Mouse (Mus musculus) forebrain, postnatal 0 days (tissue): ENCODE measurements around the gene Fblim1. TPM values are rescaled to one million over a fixed set of nuclear protein-coding genes. Genes with fewer than 3 reads are reported as not detected.
A peak's percentile ranks its signal among the peaks of the same experiment; 100 is the strongest.

ENCODE experiments used
- ATAC-seq: fragments of 200-750 bp; cut with Nextera tagmentation; 2 replicates; pipeline ENCODE4 v1.8.0; 2017; ENCODE audit warnings: mild to moderate bottlenecking, moderate library complexity
- DNase-seq: peaks from one replicate; pipeline ENCODE4 v3.0.0-alpha.2; 2015
- H3K27ac ChIP-seq: fragments of 300-500 bp; sonication (generic); 2 replicates; pipeline ENCODE4 v1.5.1; 2014; ENCODE audit warnings: low read depth, mild to moderate bottlenecking, antibody characterized with exemption, low read length, moderate library complexity, mixed read lengths
- H3K27me3 ChIP-seq: fragments of 300-500 bp; sonication (generic); 2 replicates; pipeline ENCODE4 v1.6.1; 2014; ENCODE audit warnings: mild to moderate bottlenecking, low read length, mixed read lengths; ENCODE audit not compliant: insufficient read depth
- H3K36me3 ChIP-seq: fragments of 300-500 bp; sonication (generic); 2 replicates; pipeline ENCODE4 v1.6.1; 2014; ENCODE audit warnings: mild to moderate bottlenecking, moderate library complexity; ENCODE audit not compliant: insufficient read depth
- H3K4me1 ChIP-seq: fragments of 300-500 bp; sonication (generic); 2 replicates; pipeline ENCODE4 v1.6.1; 2014; ENCODE audit warnings: antibody characterized with exemption; ENCODE audit not compliant: insufficient read depth
- H3K4me2 ChIP-seq: fragments of 300-500 bp; sonication (generic); 2 replicates; pipeline ENCODE4 v1.6.1; 2014; ENCODE audit warnings: low read depth, mild to moderate bottlenecking, moderate library complexity
- H3K4me3 ChIP-seq: fragments of 300-500 bp; sonication (generic); 2 replicates; pipeline ENCODE4 v1.5.1; 2014; ENCODE audit warnings: low read depth, low read length, mixed read lengths
- H3K9ac ChIP-seq: fragments of 300-500 bp; sonication (generic); 2 replicates; pipeline ENCODE4 v1.6.1; 2014; ENCODE audit warnings: mild to moderate bottlenecking
- H3K9me3 ChIP-seq: fragments of 300-500 bp; sonication (generic); 2 replicates; pipeline ENCODE4 v1.6.1; 2016; ENCODE audit warnings: low read length
- CTCF ChIP-seq: sonication (generic); IDR thresholded peaks from 2 replicates; pipeline ENCODE4 v1.5.1; 2016; ENCODE audit warnings: antibody characterized with exemption, control low read depth, low read depth
- WGBS: fragments of 180-500 bp; shearing (Covaris S2); extraction: QIAGEN DNeasy Blood & Tissue Kit; methylation state at CpG from one replicate; pipeline ENCODE4 v1.1.7; 2014; 5-methylcytosine and 5-hydroxymethylcytosine counted together
- polyA plus RNA-seq: library from polyadenylated mRNA; unstranded; fragments of >200 nt; fragmentation: Nextera tagmentation; extraction: Ambion mirVana; gene quantifications from 2 replicates; pipeline ENCODE4 v1.2.1, GENCODE M21; 2015
- total RNA-seq: library from RNA; depleted of rRNA; stranded (reverse); fragments of >200 nt; gene quantifications from 2 replicates; pipeline ENCODE4 v1.2.3, GENCODE M21; 2014; rRNA removed

Fblim1 gene
- total RNA-seq (20.8 and 22.3 TPM in 2 replicates), polyA plus RNA-seq (24.9 and 26.1 TPM in 2 replicates)

DNA sequence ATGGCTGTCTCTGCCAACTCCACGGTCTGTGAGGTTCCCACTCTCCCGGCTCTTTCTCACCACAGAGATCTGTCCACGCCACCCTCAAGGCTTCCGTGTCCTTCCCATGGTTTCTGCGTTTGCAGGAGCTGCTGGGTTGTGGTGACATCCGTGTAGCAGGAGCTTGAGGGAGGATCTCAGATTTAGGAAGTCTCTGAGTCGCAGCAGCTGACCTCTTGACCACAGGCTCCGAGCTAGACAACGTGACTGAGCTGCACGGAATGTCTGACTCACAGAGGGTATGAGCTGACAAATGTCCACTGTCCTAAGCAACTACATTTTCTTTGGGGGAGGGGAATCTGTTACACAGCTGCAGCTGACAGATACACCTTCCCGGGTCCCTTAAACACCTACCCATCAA is at the start of gene Fblim1:
TSS of gene Fblim1 (minus strand) at position 236 of the 400 bp plus-strand sequence.
- H3K4me1 ChIP-seq: no peaks in the 10 kb centered on the region
- ATAC-seq: no peak
- no peaks in the 10 kb centered on the region for H3K27me3 ChIP-seq
- H3K4me3 ChIP-seq: no peak within 1 kb of the TSS
- H3K9ac ChIP-seq: no peak within 1 kb of the TSS
- H3K36me3 ChIP-seq: no peaks in the 10 kb centered on the region
- no peak for TF ChIP-seq CTCF
- no peak within 1 kb of the TSS for H3K27ac ChIP-seq
- DNase-seq: no peak
- no peaks in the 10 kb centered on the region for H3K9me3 ChIP-seq
- WGBS: 88% methylated on average over 11 of the region's 11 CpGs
- no peak within 1 kb of the TSS for H3K4me2 ChIP-seq

DNA sequence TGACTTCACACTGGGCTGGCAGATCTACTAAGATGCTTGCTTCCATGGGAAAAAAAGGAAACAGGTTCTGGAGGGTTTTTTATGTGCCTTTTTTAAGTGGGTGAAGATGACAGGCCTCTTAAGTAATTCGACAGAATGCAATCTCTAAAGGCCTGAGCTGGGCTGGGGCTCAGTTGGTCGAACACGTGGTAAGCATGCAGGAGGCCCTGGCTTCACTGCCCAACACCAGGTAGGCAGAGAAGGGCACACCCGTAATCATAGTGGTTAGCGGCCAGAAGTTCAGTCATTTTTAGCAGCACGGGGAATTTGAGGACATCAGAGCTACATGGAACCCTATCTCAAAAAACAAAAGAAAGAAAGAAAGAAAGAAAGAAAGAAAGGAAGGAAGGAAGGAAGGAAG is 48.6 kb upstream of the Fblim1 start:
- Histone ChIP-seq H3K4me1 (no peaks in the 10 kb centered on the region), H3K27ac (0 out of 2 replicates have a peak overlapping the region, but pooled peaks have one; percentile 0)
- 93% methylated on average over 6 of the region's 6 CpGs for WGBS

DNA sequence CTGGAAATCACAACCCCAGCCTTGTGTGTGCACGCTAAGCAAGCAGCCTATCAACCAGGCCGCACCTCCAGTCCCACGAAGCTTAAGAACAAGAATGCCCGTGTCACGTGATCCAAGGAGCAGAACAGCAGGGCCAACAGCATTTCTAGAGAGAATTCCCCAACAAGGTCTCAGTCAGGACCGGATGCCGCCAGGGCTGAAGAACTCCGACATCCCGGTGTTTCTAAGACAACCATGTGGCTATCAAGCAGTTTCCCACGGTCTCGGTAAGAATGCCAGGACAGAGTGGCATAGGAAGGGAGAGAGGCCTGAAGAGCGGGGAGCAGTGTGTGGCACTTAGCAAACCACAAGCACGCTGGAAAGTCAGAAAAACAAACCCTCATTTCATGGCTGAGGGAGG is 47.9 kb upstream of the Fblim1 start:
- no peak overlapping the region for H3K27ac ChIP-seq
- H3K4me2 ChIP-seq: no peak overlapping the region
- TF ChIP-seq CTCF: no peak
- WGBS: 91% methylated on average over 13 of the region's 13 CpGs
- ATAC-seq (peak; percentile 43), DNase-seq (peak; percentile 13)
- no peaks in the 10 kb centered on the region for H3K27me3 ChIP-seq
- H3K4me1 ChIP-seq: no peaks in the 10 kb centered on the region
- no peak overlapping the region for H3K9ac ChIP-seq
- H3K36me3 ChIP-seq: peaks cover 18% of the 10 kb centered on the region
- H3K9me3 ChIP-seq: no peaks in the 10 kb centered on the region
- no peak overlapping the region for H3K4me3 ChIP-seq

More for the DNA sequence above, 48.6 kb upstream of the Fblim1 start:
- no peak for ATAC-seq
- DNase-seq: no peak
- Histone ChIP-seq H3K27me3 (no peaks in the 10 kb centered on the region), H3K9ac (no peak overlapping the region), H3K4me3 (no peak overlapping the region), H3K36me3 (peaks cover 18% of the 10 kb centered on the region), H3K4me2 (no peak overlapping the region), H3K9me3 (no peaks in the 10 kb centered on the region)
- no peak for TF ChIP-seq CTCF

DNA sequence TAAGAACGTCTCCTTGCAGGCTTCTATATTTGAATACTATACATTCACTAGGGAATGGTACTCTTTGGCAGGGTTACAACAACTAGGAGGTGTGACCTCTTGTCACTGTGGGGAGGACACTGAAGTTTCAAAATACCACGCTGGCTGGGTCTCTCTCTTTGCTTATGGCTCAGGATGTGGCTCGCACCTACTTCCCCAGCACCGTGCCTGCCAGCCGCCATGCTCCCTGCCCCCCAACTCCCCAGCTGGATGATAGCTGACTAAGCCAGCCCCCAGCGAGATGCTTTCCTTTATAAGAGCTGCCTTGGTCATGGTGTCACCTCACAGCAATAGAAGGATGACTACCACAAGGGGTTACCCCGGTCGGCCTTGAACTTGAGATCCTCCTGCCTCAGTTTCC is 47.1 kb upstream of the Fblim1 start:
- 87% methylated on average over 8 of the region's 8 CpGs for WGBS
- no peak for ATAC-seq
- no peaks in the 10 kb centered on the region for H3K9me3 ChIP-seq
- H3K4me3 ChIP-seq: no peak overlapping the region
- no peak overlapping the region for H3K9ac ChIP-seq
- no peak overlapping the region for H3K27ac ChIP-seq
- no peaks in the 10 kb centered on the region for H3K27me3 ChIP-seq
- no peak for DNase-seq
- peaks cover 18% of the 10 kb centered on the region for H3K36me3 ChIP-seq
- H3K4me2 ChIP-seq: no peak overlapping the region
- no peaks in the 10 kb centered on the region for H3K4me1 ChIP-seq
- TF ChIP-seq CTCF: no peak

DNA sequence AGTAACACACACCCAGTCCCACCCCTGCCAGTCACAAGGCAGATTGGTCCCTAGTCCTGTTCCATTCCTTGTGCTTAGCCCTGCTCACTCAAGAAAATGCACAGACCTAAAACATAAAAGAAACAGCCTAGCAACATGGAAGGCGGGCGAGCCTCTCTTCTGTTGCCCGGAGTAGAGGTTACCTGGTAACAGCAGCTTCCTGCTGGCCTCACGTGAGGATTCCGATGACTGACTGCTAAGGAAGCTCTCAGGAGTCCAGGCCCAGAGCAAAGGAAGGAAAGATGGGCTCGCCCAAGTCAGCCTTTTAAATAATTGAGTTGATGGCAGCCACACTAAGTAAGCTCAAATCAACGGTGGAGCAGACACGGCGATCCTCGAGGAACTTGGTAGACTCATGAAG is 46.0 kb upstream of the Fblim1 start:
- Histone ChIP-seq H3K4me1 (no peaks in the 10 kb centered on the region), H3K27ac (no peak overlapping the region), H3K4me3 (no peak overlapping the region), H3K36me3 (peaks cover 18% of the 10 kb centered on the region), H3K4me2 (no peak overlapping the region), H3K27me3 (no peaks in the 10 kb centered on the region), H3K9ac (no peak overlapping the region), H3K9me3 (no peaks in the 10 kb centered on the region)
- ATAC-seq (no peak), DNase-seq (no peak)
- TF ChIP-seq CTCF: no peak
- WGBS: 88% methylated on average over 10 of the region's 10 CpGs

DNA sequence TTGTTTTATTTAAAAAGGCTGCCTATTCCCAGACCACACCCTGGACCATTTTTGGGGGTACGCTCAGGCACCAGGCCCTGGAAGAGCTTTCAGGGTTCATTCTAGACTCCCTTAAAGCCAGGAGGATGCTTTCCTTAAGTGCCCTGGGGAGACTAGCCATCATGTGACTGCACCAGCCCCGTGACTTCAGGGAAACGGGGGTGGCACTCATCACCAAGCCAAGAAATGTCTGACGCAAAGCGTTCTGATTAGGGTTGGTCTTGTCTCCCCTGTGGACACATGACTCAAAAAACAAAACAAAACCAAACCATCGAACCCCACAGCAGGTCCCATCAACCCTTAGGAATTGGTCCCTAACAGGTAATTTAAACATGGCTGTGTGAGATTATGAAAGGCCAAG is 45.4 kb upstream of the Fblim1 start:
- Histone ChIP-seq H3K4me2 (no peak overlapping the region), H3K27ac (no peak overlapping the region), H3K27me3 (no peaks in the 10 kb centered on the region), H3K4me3 (no peak overlapping the region), H3K4me1 (no peaks in the 10 kb centered on the region), H3K9me3 (no peaks in the 10 kb centered on the region), H3K36me3 (peaks cover 18% of the 10 kb centered on the region), H3K9ac (no peak overlapping the region)
- no peak for TF ChIP-seq CTCF
- ATAC-seq (no peak), DNase-seq (no peak)
- WGBS: 91% methylated on average over 6 of the region's 6 CpGs

DNA sequence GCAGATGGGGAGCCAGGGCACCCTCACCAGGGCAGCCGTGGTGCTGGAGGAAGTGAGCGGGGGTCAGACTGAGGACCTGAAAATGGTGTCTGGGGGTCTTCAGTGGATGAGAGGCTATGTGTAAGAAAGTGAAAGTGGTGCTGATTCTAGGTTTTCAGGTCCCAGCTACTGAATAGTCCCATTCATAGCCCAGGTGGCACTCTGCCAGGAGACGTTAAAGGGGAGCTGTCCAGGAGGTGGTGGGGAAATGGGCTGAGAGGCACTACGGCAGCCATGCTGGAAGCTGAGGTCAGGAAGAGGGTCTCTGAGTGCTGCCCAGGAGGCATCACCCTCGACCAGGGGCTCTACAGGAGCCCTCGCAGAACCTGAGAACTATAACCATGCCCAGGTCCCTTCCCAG is 43.3 kb upstream of the Fblim1 start:
- H3K4me2 ChIP-seq: no peak overlapping the region
- H3K4me3 ChIP-seq: no peak overlapping the region
- ATAC-seq (peak; percentile 43; the same call in 1 of the 2 replicates), DNase-seq (peak; percentile 62)
- WGBS: 43% methylated on average over 6 of the region's 6 CpGs
- no peak overlapping the region for H3K9ac ChIP-seq
- H3K4me1 ChIP-seq: no peaks in the 10 kb centered on the region
- H3K36me3 ChIP-seq: peaks cover 18% of the 10 kb centered on the region
- H3K27me3 ChIP-seq: no peaks in the 10 kb centered on the region
- H3K27ac ChIP-seq: no peak overlapping the region
- no peak for TF ChIP-seq CTCF
- no peaks in the 10 kb centered on the region for H3K9me3 ChIP-seq
